Mouse (Mus musculus): ENCODE measurements around the gene Gm7247. TPM values are rescaled to one million over a fixed set of nuclear protein-coding genes. Genes with fewer than 3 reads are reported as not detected.
"Not testable (repeated sequence)": the region's sequence is repeated elsewhere in the genome, so short reads cannot be mapped to it uniquely, and the experiment has no call there.

The Gm7247 gene
- polyA plus RNA-seq, 1 experiment from 2014 or later = not detected

DNA sequence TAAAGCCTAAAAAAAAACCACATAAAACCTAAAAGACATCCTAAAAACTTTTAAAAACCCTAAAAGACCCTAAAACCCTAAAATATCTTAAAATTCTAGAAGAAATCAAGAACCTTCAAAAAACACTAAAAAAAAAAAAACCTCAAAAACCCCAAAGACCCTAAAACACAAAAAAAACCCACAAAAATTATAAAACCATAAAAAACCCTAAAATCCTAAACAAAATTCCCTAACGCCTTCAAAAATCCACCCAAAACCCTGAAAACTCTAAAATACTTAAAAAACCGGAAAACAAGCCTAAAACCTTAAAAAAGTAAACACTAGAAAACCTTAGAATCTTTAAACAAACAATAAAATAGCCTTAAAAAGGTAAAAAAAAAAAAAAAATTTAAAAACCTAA is 136.4 kb downstream of the Gm7247 start:
- Histone ChIP-seq H3K4me3 (no peak overlapping the region), H3K9me3 (no peaks in the 10 kb centered on the region), H3K27ac (no peak overlapping the region), H3K36me3 (no peaks in the 10 kb centered on the region), H3K4me1 (no peaks in the 10 kb centered on the region), H3K4me2 (replicated peaks) (no peak overlapping the region), H3K27me3 (no peaks in the 10 kb centered on the region), H3K9ac (no peak overlapping the region)
- ATAC-seq (ENCODE audit: insufficient number of reproducible peaks, insufficient read depth, low FRiP score, low TSS enrichment) = no peak
- WGBS = 84% methylated on average over 2 of the region's 2 CpGs

DNA sequence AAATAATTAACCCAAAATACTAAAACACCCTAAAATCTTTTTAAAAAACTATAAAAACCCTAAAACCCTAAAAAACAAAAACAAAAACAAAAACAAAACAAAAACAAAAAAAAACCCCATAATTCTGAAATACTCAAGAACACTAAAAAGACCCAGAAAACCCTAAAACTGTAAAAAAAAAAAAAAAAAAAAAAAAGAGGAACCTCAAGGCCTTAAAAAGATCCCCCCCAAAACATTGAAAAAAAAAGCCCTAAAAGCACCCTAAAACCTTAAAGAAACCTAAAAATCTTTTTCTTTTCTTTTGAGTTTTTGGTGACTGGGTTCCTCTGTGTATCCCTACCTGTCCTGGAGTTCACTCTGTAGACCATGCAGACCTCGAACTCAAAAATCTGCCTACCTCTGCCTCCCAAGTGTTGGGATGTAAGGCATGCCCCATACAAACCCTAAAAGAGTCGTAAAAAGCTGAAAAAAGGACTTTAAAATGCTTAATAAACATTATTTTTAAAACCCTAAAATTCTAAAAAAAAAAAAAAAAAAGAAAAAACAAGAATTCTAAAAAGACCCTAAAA is 138.2 kb downstream of the Gm7247 start:
- no peak overlapping the region for H3K4me2 ChIP-seq (replicated peaks)
- no peaks in the 10 kb centered on the region for H3K4me1 ChIP-seq
- 89% methylated on average over 2 of the region's 2 CpGs for WGBS
- no peak for ATAC-seq (ENCODE audit: insufficient number of reproducible peaks, insufficient read depth, low FRiP score, low TSS enrichment)
- no peaks in the 10 kb centered on the region for H3K27me3 ChIP-seq
- H3K27ac ChIP-seq = no peak overlapping the region
- H3K4me3 ChIP-seq = no peak overlapping the region
- H3K9me3 ChIP-seq = no peaks in the 10 kb centered on the region
- no peak overlapping the region for H3K9ac ChIP-seq
- no peaks in the 10 kb centered on the region for H3K36me3 ChIP-seq

DNA sequence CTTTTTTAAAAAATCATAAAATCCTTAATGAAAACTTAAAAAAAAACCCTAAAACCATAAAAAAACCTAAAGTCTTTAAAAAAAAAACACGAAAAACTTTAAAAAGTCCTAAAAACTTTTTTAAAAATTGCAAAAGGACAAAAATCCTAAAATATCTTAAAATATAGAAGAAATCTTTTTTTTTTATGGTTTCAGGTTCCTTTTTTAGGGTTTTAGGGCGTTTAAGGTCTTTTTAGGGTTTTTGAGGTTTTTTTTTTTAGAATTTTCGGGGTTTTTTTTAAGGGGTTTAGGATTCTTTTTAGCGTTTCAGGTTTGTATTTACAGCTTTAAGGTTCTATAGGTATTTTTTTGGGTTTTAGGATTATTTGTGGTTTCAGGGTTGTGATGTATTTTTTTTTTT is 138.9 kb downstream of the Gm7247 start:
- 87% methylated on average over 4 of the region's 4 CpGs for WGBS
- no peak overlapping the region for H3K4me3 ChIP-seq

GRCm38 (mm10) chr14:51507416-51507815 is 145.9 kb downstream of the Gm7247 start:
- Histone ChIP-seq H3K4me3 (no peak overlapping the region), H3K9ac (no peak overlapping the region), H3K27ac (no peak overlapping the region), H3K4me2 (replicated peaks) (no peak overlapping the region), H3K4me1 (no peaks in the 10 kb centered on the region), H3K27me3 (no peaks in the 10 kb centered on the region), H3K9me3 (no peaks in the 10 kb centered on the region), H3K36me3 (no peaks in the 10 kb centered on the region)
- WGBS = 93% methylated on average over 8 of the region's 8 CpGs
- ATAC-seq (ENCODE audit: insufficient number of reproducible peaks, insufficient read depth, low FRiP score, low TSS enrichment) = no peak

More for the DNA sequence above, 138.9 kb downstream of the Gm7247 start:
- Histone ChIP-seq H3K4me1 (no peaks in the 10 kb centered on the region), H3K36me3 (no peaks in the 10 kb centered on the region), H3K4me2 (replicated peaks) (no peak overlapping the region), H3K27ac (no peak overlapping the region), H3K9ac (no peak overlapping the region), H3K9me3 (no peaks in the 10 kb centered on the region), H3K27me3 (no peaks in the 10 kb centered on the region)
- ATAC-seq (ENCODE audit: insufficient number of reproducible peaks, insufficient read depth, low FRiP score, low TSS enrichment) = no peak

GRCm38 (mm10) chr14:51552490-51552889 is 190.9 kb downstream of the Gm7247 start, which contains the start of gene Gm5622:
Gene Gm5622 (plus strand): TSS chr14:51552790.
- WGBS = 91% methylated on average over 4 of the region's 4 CpGs
- no peak for ATAC-seq (ENCODE audit: insufficient number of reproducible peaks, insufficient read depth, low FRiP score, low TSS enrichment)

DNA sequence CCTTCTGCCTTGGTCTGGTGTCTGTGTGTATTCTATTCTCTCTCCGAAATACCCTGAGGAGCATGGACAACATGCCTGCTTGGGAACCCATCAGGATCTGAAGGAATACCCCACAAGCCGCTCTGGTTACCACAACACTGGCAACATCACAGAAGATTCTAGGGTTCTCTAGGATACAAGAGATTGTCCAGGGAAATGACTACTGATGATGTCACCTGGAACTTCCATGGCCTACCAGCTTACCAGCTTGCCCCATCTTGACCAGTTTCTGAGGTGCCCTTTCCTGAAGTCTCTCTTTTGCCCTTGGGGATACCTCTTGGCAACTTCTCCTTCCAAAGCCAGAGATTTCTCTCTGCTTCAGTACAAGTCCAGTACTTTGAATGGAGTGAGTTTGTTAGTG is 212.4 kb downstream of the Gm7247 start, which contains the start of gene Gm17175:
Gene Gm17175 (minus strand): TSS at position 101 of the 400 bp plus-strand sequence.
- H3K4me3 ChIP-seq; H3K9ac ChIP-seq; H3K27me3 ChIP-seq; ATAC-seq (ENCODE audit: insufficient number of reproducible peaks, insufficient read depth, low FRiP score, low TSS enrichment); H3K4me2 ChIP-seq (replicated peaks); H3K9me3 ChIP-seq; H3K4me1 ChIP-seq; H3K27ac ChIP-seq; H3K36me3 ChIP-seq: not testable (repeated sequence)
- 95% methylated on average over 2 of the region's 2 CpGs for WGBS

More at GRCm38 (mm10) chr14:51552490-51552889, 190.9 kb downstream of the Gm7247 start, which contains the start of gene Gm5622:
- Histone ChIP-seq H3K4me2 (replicated peaks) (no peak within 1 kb of the TSS), H3K4me3 (no peak within 1 kb of the TSS), H3K9ac (no peak within 1 kb of the TSS), H3K36me3 (no peaks in the 10 kb centered on the region), H3K27ac (no peak within 1 kb of the TSS), H3K4me1 (no peaks in the 10 kb centered on the region), H3K27me3 (no peaks in the 10 kb centered on the region), H3K9me3 (no peaks in the 10 kb centered on the region)

DNA sequence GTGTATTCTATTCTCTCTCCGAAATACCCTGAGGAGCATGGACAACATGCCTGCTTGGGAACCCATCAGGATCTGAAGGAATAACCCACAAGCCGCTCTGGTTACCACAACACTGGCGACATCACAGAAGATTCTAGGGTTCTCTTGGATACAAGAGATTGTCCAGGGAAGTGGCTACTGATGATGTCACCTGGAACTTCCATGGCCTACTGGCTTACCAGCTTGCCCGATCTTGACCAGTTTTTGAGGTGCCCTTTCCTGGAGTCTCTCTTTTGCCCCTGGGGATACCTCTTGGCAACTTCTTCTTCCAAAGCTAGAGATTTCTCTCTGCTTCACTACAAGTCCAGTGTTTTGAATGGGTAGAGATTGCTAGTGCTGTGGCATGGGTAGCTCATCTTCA is 230.5 kb downstream of the Gm7247 start, which contains the start of gene Gm17174:
Gene Gm17174 (minus strand): TSS at position 101 of the 400 bp plus-strand sequence.
- ATAC-seq (ENCODE audit: insufficient number of reproducible peaks, insufficient read depth, low FRiP score, low TSS enrichment) = not testable (repeated sequence)

DNA sequence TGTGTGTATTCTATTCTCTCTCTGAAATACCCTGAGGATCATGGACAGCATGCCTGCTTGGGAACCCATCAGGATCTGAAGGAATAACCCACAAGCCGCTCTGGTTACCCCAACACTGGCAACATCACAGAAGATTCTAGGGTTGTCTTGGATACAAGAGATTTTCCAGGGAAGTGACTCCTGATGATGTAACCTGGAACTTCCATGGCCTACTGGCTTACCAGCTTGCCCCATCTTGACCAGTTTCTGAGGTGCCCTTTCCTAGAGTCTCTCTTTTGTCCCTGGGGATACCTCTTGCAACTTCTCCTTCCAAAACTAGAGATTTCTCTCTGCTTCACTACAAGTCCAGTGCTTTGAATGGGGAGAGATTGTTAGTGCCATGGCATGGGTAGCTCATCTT is 249.7 kb downstream of the Gm7247 start, which contains the start of gene Gm17078:
Gene Gm17078 (minus strand): TSS at position 101 of the 400 bp plus-strand sequence.
- H3K36me3 ChIP-seq = no peaks in the 10 kb centered on the region
- no peak within 1 kb of the TSS for H3K4me3 ChIP-seq
- WGBS = 81% methylated on average over 1 of the region's 1 CpGs
- no peak within 1 kb of the TSS for H3K27ac ChIP-seq
- no peaks in the 10 kb centered on the region for H3K4me1 ChIP-seq
- H3K4me2 ChIP-seq (replicated peaks) = no peak within 1 kb of the TSS
- H3K9me3 ChIP-seq = no peaks in the 10 kb centered on the region
- ATAC-seq (ENCODE audit: insufficient number of reproducible peaks, insufficient read depth, low FRiP score, low TSS enrichment) = no peak
- H3K9ac ChIP-seq = no peak within 1 kb of the TSS
- no peaks in the 10 kb centered on the region for H3K27me3 ChIP-seq

More for the DNA sequence above, 230.5 kb downstream of the Gm7247 start, which contains the start of gene Gm17174:
- H3K36me3 ChIP-seq; H3K27ac ChIP-seq; H3K4me2 ChIP-seq (replicated peaks); H3K4me3 ChIP-seq; H3K4me1 ChIP-seq; H3K9ac ChIP-seq; H3K27me3 ChIP-seq; H3K9me3 ChIP-seq: not testable (repeated sequence)
- 94% methylated on average over 4 of the region's 4 CpGs for WGBS

Other genes starting within 250 kb of the Gm7247 start
- gene Eddm3b, start 247.3 kb upstream of the Gm7247 start, polyA plus RNA-seq (2016; fragmentation: Nextera tagmentation; extraction: Ambion mirVana) = not detected in 2 replicates
- gene Rnase6, start 237.8 kb upstream of the Gm7247 start, polyA plus RNA-seq (2016; fragmentation: Nextera tagmentation; extraction: Ambion mirVana) = 0.28 and 0.29 TPM in 2 replicates
- not detected in 2 replicates for gene Rnase1, start 215.0 kb upstream of the Gm7247 start, polyA plus RNA-seq (2016; fragmentation: Nextera tagmentation; extraction: Ambion mirVana)
- gene Rnase2b, start 199.5 kb upstream of the Gm7247 start, polyA plus RNA-seq (2016; fragmentation: Nextera tagmentation; extraction: Ambion mirVana) = not detected in 2 replicates
- gene Ang2, start 162.6 kb upstream of the Gm7247 start, polyA plus RNA-seq (2016; fragmentation: Nextera tagmentation; extraction: Ambion mirVana) = not detected in 2 replicates
- not detected in 2 replicates for gene Ear14, start 158.4 kb upstream of the Gm7247 start, polyA plus RNA-seq (2016; fragmentation: Nextera tagmentation; extraction: Ambion mirVana)
- gene Rnase2a, start 105.6 kb upstream of the Gm7247 start, polyA plus RNA-seq (2016; fragmentation: Nextera tagmentation; extraction: Ambion mirVana) = not detected in 2 replicates
- not detected in 2 replicates for gene Vmn2r88, start 49.1 kb downstream of the Gm7247 start, polyA plus RNA-seq (2016; fragmentation: Nextera tagmentation; extraction: Ambion mirVana)
- not detected in 2 replicates for gene Vmn2r89, start 90.1 kb downstream of the Gm7247 start, polyA plus RNA-seq (2016; fragmentation: Nextera tagmentation; extraction: Ambion mirVana)
- gene Gm5622, start 191.0 kb downstream of the Gm7247 start, polyA plus RNA-seq (2016; fragmentation: Nextera tagmentation; extraction: Ambion mirVana) = not detected in 2 replicates
- gene Gm17175, start 212.3 kb downstream of the Gm7247 start, polyA plus RNA-seq (2016; fragmentation: Nextera tagmentation; extraction: Ambion mirVana) = not detected in 2 replicates
- not detected in 2 replicates for gene Gm17174, start 230.4 kb downstream of the Gm7247 start, polyA plus RNA-seq (2016; fragmentation: Nextera tagmentation; extraction: Ambion mirVana)
- not detected in 2 replicates for gene Gm17078, start 249.6 kb downstream of the Gm7247 start, polyA plus RNA-seq (2016; fragmentation: Nextera tagmentation; extraction: Ambion mirVana)

All from embryonic facial prominence, embryonic 12.5 days (tissue).